In the genomic region with DNA sequence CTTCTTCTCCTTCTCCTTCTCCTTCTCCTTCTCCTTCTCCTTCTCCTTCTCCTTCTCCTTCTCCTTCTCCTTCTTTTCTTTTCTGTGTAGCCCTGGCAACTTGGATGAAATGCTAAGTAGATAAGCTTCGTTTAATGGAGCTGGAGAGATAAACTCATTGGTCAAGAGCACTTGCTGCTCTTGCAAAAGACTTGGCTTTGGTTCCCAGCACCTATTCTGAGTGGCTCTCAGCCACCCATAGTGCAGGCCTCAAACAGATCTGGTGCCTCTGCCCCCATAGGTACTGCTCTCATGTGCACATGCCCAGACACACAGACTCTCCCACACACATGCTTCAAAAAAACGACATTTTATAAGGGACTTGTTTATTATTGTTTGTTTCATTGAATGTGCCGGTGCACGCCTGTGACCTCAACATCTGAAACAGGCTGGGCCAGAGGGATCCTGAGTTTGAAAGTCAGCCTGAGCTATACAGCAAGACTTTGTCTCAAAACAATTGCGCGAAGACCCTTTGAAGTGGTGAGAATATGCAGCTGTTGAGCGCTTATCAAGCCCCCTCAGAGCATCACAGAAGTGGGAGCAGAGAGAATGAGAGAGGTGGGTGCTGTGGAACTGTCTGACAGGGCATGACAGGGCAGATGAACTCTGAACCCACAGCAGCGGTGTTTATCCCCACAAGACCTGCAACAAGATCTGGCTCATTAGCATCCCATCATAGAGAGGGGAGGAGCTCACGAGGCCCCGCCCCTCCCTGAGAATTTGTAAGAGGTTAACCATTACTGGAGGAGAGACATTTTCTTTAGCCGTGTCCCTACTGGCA, we compare ENCODE assay signal across 12 mouse cellular contexts. TPM values are rescaled to one million over a fixed set of nuclear protein-coding genes. Genes with fewer than 3 reads are reported as not detected.
A peak's percentile ranks its signal among the peaks of the same experiment; 100 is the strongest.
DNase-seq lines count a peak whose midpoint lies in the region; ATAC-seq lines count a peak whose summit lies in the region.
"Had no signal": no experiment of that assay in that cellular context is flagged by ENCODE, and none has a peak within 500 bp of the region (broad histone marks: within the 10 kb centered on the region; RNA-seq: fewer than 3 reads in every experiment).

No protein-coding gene starts in this region.

- peak; percentile 54 for DNase-seq in heart, adult 11 months
- no peak for DNase-seq in heart, adult 9 months (ENCODE audit: low spot score in 2 of 2)
- peak; percentile 44 for DNase-seq in lung, postnatal 36 days
- DNase-seq in lung, postnatal 4 days, result no peak
- peak; percentile 23 for DNase-seq in induced T-regulatory cell, adult 2 months (ENCODE audit: low read depth)
- peak; percentile 70 to 87 for DNase-seq in thymus, postnatal 36 days
- no peak for DNase-seq in adrenal gland, postnatal 36 days
- DNase-seq: cerebellum, adult 11-12 months; embryo, embryonic 11 days; heart, postnatal 10 days; right cerebral cortex, postnatal 25 days had no signal

- ATAC-seq in megakaryocyte, adult 5-6 weeks (ENCODE audit: poor library complexity, severe bottlenecking), result no peak

RNA-seq across cellular contexts. Expression of a gene that starts 33.6 kb away (rescaled TPM):
- total RNA-seq in megakaryocyte, adult 5-6 weeks (2015), result 16.7 and 18.5 TPM in 2 replicates
- 9.4 and 10.2 TPM in 2 replicates for total RNA-seq in megakaryocyte, adult 5-6 weeks (2017)
- total RNA-seq in adrenal gland, postnatal 36 days (2021), result 10 to 100 TPM; 75.6 to 78.0 TPM

RNA-seq across cellular contexts. Expression of a gene that starts 53.8 kb away (rescaled TPM):
- 28.1 and 30.4 TPM in 2 replicates for total RNA-seq in megakaryocyte, adult 5-6 weeks (2015)
- total RNA-seq in megakaryocyte, adult 5-6 weeks (2017), result 66.9 and 71.0 TPM in 2 replicates
- 1 to 10 TPM; 1.9 to 3.0 TPM for total RNA-seq in adrenal gland, postnatal 36 days (2021)

RNA-seq across cellular contexts. Expression of a gene that starts 53.9 kb away (rescaled TPM):
- total RNA-seq in megakaryocyte, adult 5-6 weeks (2015), result 20.3 and 23.5 TPM in 2 replicates
- total RNA-seq in megakaryocyte, adult 5-6 weeks (2017), result 15.7 and 18.1 TPM in 2 replicates
- total RNA-seq in adrenal gland, postnatal 36 days (2021), result 10 to 100 TPM; 20.8 to 23.1 TPM

Comparison
In these comparisons a context has a peak if more than half of its experiments do, and no peak if none do; other contexts are left out.
1. DNase-seq: peak in heart, adult 11 months (single experiment), lung, postnatal 36 days (single experiment), induced T-regulatory cell, adult 2 months (single experiment) and thymus, postnatal 36 days (2 of 2); none in heart, adult 9 months (0 of 2), lung, postnatal 4 days (0 of 2) and adrenal gland, postnatal 36 days (0 of 2).
2. RNA of a gene that starts 53.8 kb away (total RNA-seq): 28.1 to 71.0 TPM in megakaryocyte, adult 5-6 weeks; 1.9 to 3.0 TPM in adrenal gland, postnatal 36 days; every median in the first group is over 4 times any median in the second.